Mouse (Mus musculus) myocyte (in vitro differentiated cells): ENCODE results near the gene Meis1.

Source experiments
- CEBPB ChIP-seq: IDR thresholded peaks from 2 replicates; pipeline ENCODE4 v1.6.1; 2011; ENCODE audit warnings: mild to moderate bottlenecking, moderate library complexity; ENCODE audit not compliant: poor library complexity, insufficient read depth, severe bottlenecking
- E2F4 ChIP-seq: IDR thresholded peaks from one replicate; pipeline ENCODE4 v1.6.1; 2011; ENCODE audit warnings: mild to moderate bottlenecking, control low read depth, moderate library complexity; ENCODE audit not compliant: insufficient read depth
- MAX ChIP-seq: IDR thresholded peaks from one replicate; pipeline ENCODE4 v1.6.1; 2011; ENCODE audit warnings: low read depth, mild to moderate bottlenecking, control low read depth
- MYOD1 ChIP-seq, 3 experiments: IDR thresholded peaks; one replicate each; pipeline ENCODE4 v1.6.1; 2011; ENCODE audit warnings: control low read depth in 2 of 3, low read depth in 2 of 3, mild to moderate bottlenecking in 2 of 3, moderate library complexity in 1 of 3; ENCODE audit not compliant: insufficient read length in 2 of 3, control insufficient read depth in 1 of 3
- MYOG ChIP-seq, 3 experiments: IDR thresholded peaks; one replicate each; pipeline ENCODE4 v1.6.1; 2011; ENCODE audit warnings: control low read depth in 2 of 3, low read depth in 2 of 3, mild to moderate bottlenecking in 2 of 3; ENCODE audit not compliant: insufficient read length in 2 of 3, control insufficient read depth in 1 of 3, insufficient read depth in 1 of 3
- POLR2A ChIP-seq: IDR thresholded peaks from one replicate; pipeline ENCODE4 v1.6.1; 2011; ENCODE audit warnings: low read depth, mild to moderate bottlenecking, control low read depth, moderate library complexity; ENCODE audit not compliant: insufficient read length
- POLR2AphosphoS2 ChIP-seq: IDR thresholded peaks from one replicate; pipeline ENCODE4 v1.6.1; 2011; ENCODE audit warnings: low read depth, control low read depth; ENCODE audit not compliant: insufficient read length
- REST ChIP-seq: IDR thresholded peaks from one replicate; pipeline ENCODE4 v1.6.1; 2011; ENCODE audit warnings: mild to moderate bottlenecking, control low read depth, moderate library complexity; ENCODE audit not compliant: insufficient read depth, insufficient read length
- TCF12 ChIP-seq: IDR thresholded peaks from one replicate; pipeline ENCODE4 v1.6.1; 2011; ENCODE audit warnings: mild to moderate bottlenecking, control low read depth; ENCODE audit not compliant: poor library complexity, insufficient read depth, severe bottlenecking
- TCF3 ChIP-seq: IDR thresholded peaks from one replicate; pipeline ENCODE4 v1.6.1; 2011; ENCODE audit warnings: low read depth, control low read depth; ENCODE audit not compliant: insufficient read length
- USF1 ChIP-seq: IDR thresholded peaks from one replicate; pipeline ENCODE4 v1.6.1; 2011; ENCODE audit warnings: low read depth, mild to moderate bottlenecking, control low read depth, moderate library complexity

- no peak for TF ChIP-seq POLR2AphosphoS2
- no peak for TF ChIP-seq MAX
- no peak for TF ChIP-seq MYOG (IDR thresholded peaks at IDR 0.05; ENCODE audit: control insufficient read depth in 1 of 3, insufficient read depth in 1 of 3, insufficient read length in 2 of 3, low read depth in 2 of 3)
- no peak for TF ChIP-seq MYOD1 (IDR thresholded peaks at IDR 0.05; ENCODE audit: control insufficient read depth in 1 of 3, insufficient read length in 2 of 3, low read depth in 2 of 3)
- no peak for TF ChIP-seq E2F4
- no peak for TF ChIP-seq POLR2A
- TF ChIP-seq TCF12 = no peak
- no peak for TF ChIP-seq CEBPB
- TF ChIP-seq USF1 = no peak
- TF ChIP-seq REST = no peak
- TF ChIP-seq TCF3 = no peak
Measured at GRCm38 (mm10) chr11:18874278-18875000, 144.3 kb downstream of the Meis1 start.
